In genomic region chr7:88276914-88277765, GRCm38 (mm10) we compare ENCODE assay signal across 8 mouse cellular contexts. TPM values are rescaled to one million over a fixed set of nuclear protein-coding genes. Genes with fewer than 3 reads are reported as not detected.
DNase-seq lines count a peak whose midpoint lies in the region; ATAC-seq and TF ChIP-seq lines count a peak whose summit lies in the region.

No protein-coding gene starts in this region.

- peak overlapping the region; percentile 95 for H3K4me2 ChIP-seq in forebrain, embryonic 16.5 days (ENCODE audit: low read length)
- H3K4me2 ChIP-seq in kidney, postnatal 0 days (ENCODE audit: low read length): peak overlapping the region; percentile 62
- H3K4me2 ChIP-seq in midbrain, embryonic 12.5 days (replicated peaks): peak overlapping the region; percentile 84

- H3K9ac ChIP-seq in forebrain, embryonic 16.5 days (replicated peaks; ENCODE audit: low read depth, low read length): no peak overlapping the region
- no peak overlapping the region for H3K9ac ChIP-seq in kidney, postnatal 0 days (ENCODE audit: low read depth, low read length)
- H3K9ac ChIP-seq in midbrain, embryonic 12.5 days (replicated peaks): no peak overlapping the region

- H3K27ac ChIP-seq in forebrain, embryonic 16.5 days (ENCODE audit: low read length): no peak overlapping the region
- H3K27ac ChIP-seq in kidney, postnatal 0 days: no peak overlapping the region
- H3K27ac ChIP-seq in midbrain, embryonic 12.5 days (replicated peaks): no peak overlapping the region

- H3K9me3 ChIP-seq in forebrain, embryonic 16.5 days (ENCODE audit: control insufficient read depth, low read length): no peaks in the 10 kb centered on the region
- H3K9me3 ChIP-seq in kidney, postnatal 0 days (replicated peaks; ENCODE audit: low read length): no peaks in the 10 kb centered on the region
- no peaks in the 10 kb centered on the region for H3K9me3 ChIP-seq in midbrain, embryonic 12.5 days

- no peak for TF ChIP-seq CTCF in kidney, postnatal 0 days (IDR thresholded peaks at IDR 0.05; ENCODE audit: low read depth)

- peak overlapping the region; percentile 50 for H3K4me3 ChIP-seq in forebrain, embryonic 16.5 days (replicated peaks; ENCODE audit: low read length)
- peak overlapping the region; percentile 37 for H3K4me3 ChIP-seq in kidney, postnatal 0 days (replicated peaks; ENCODE audit: low read depth, low read length)
- peak overlapping the region; percentile 42 for H3K4me3 ChIP-seq in midbrain, embryonic 12.5 days

- peak; percentile 21 for ATAC-seq in CD4-positive, CD25-positive, alpha-beta regulatory T cell, adult 4 months
- no peak for ATAC-seq in forebrain, embryonic 16.5 days
- ATAC-seq in kidney, postnatal 0 days (replicated peaks; ENCODE audit: low FRiP score, low read depth): no peak
- no peak for ATAC-seq in midbrain, embryonic 12.5 days (ENCODE audit: low FRiP score, low read depth)
- no peak for ATAC-seq in erythroid progenitor cell, adult 5-6 weeks (replicated peaks; ENCODE audit: low FRiP score, poor library complexity, severe bottlenecking)

- no peaks in the 10 kb centered on the region for H3K27me3 ChIP-seq in forebrain, embryonic 16.5 days (replicated peaks; ENCODE audit: control insufficient read depth, insufficient read depth, low read length)
- H3K27me3 ChIP-seq in kidney, postnatal 0 days (ENCODE audit: insufficient read depth, low read length): no peaks in the 10 kb centered on the region
- H3K27me3 ChIP-seq in midbrain, embryonic 12.5 days: 0 out of 2 replicates have a peak, but pooled peaks cover 4% of the 10 kb centered on the region

- H3K36me3 ChIP-seq in forebrain, embryonic 16.5 days (ENCODE audit: control insufficient read depth, insufficient read depth): no peaks in the 10 kb centered on the region
- no peaks in the 10 kb centered on the region for H3K36me3 ChIP-seq in kidney, postnatal 0 days (ENCODE audit: insufficient read depth, low read length)
- H3K36me3 ChIP-seq in midbrain, embryonic 12.5 days: no peaks in the 10 kb centered on the region

- 37% methylated on average over 7 of the region's 7 CpGs for WGBS in forebrain, embryonic 16.5 days
- 43% methylated on average over 7 of the region's 7 CpGs for WGBS in kidney, postnatal 0 days
- 30% methylated on average over 7 of the region's 7 CpGs for WGBS in midbrain, embryonic 12.5 days

- peaks cover 8% of the 10 kb centered on the region for H3K4me1 ChIP-seq in forebrain, embryonic 16.5 days (replicated peaks; ENCODE audit: control insufficient read depth, insufficient read depth, low read length)
- no peaks in the 10 kb centered on the region for H3K4me1 ChIP-seq in kidney, postnatal 0 days (replicated peaks; ENCODE audit: insufficient read depth, low read length)
- H3K4me1 ChIP-seq in midbrain, embryonic 12.5 days: peaks cover 3% of the 10 kb centered on the region; the same call in 1 of the 2 replicates

- peak; percentile 78 for DNase-seq in 416B (ENCODE audit: low read depth)
- no peak for DNase-seq in kidney, postnatal 0 days (ENCODE audit: low spot score)
- peak; percentile 35 for DNase-seq in thymus, postnatal 0 days (ENCODE audit: low spot score)
- no peak for DNase-seq in ovary, postnatal 36 days (ENCODE audit: low spot score)

RNA-seq across cellular contexts. Expression of gene Ctsc, which starts 0.7 kb away (rescaled TPM):
- 10 to 100 TPM; 88.4 to 90.7 TPM for polyA plus RNA-seq in CD4-positive, CD25-positive, alpha-beta regulatory T cell, adult 4 months (2017; shearing (Covaris generic))
- 8.8 and 10.5 TPM in 2 replicates for polyA plus RNA-seq in forebrain, embryonic 16.5 days (2015; fragmentation: Nextera tagmentation; extraction: Ambion mirVana)
- polyA plus RNA-seq in kidney, postnatal 0 days (2015; fragmentation: Nextera tagmentation; extraction: Ambion mirVana): 48.0 and 54.6 TPM in 2 replicates
- 17.4 and 18.5 TPM in 2 replicates for polyA plus RNA-seq in midbrain, embryonic 12.5 days (2016; fragmentation: Nextera tagmentation; extraction: Ambion mirVana)
- 77.2 and 81.8 TPM in 2 replicates for polyA plus RNA-seq in thymus, postnatal 0 days (2015; fragmentation: Nextera tagmentation; extraction: Ambion mirVana)
- total RNA-seq in erythroid progenitor cell, adult 5-6 weeks (2015; ENCODE audit: low replicate concordance): 48.2 and 61.6 TPM in 2 replicates
- 25.3 and 26.2 TPM in 2 replicates for total RNA-seq in erythroid progenitor cell, adult 5-6 weeks (2017; ENCODE audit: low replicate concordance)

Comparison
In these comparisons a context has a peak if more than half of its experiments do, and no peak if none do; other contexts are left out.
1. DNase-seq: peak in 416B (single experiment) and thymus, postnatal 0 days (single experiment); none in kidney, postnatal 0 days (single experiment) and ovary, postnatal 36 days (single experiment).
2. Peak in every context shown above with its lines, with median percentiles within 50 percentile points of each other: H3K4me2 ChIP-seq and H3K4me3 ChIP-seq.